Mouse (Mus musculus) thymus, adult 18-20 months (tissue): ENCODE measurements around the gene Gm44511.
"Not testable (repeated sequence)": the region's sequence is repeated elsewhere in the genome, so short reads cannot be mapped to it uniquely, and the experiment has no call there.

ENCODE experiments used
- DNase-seq, 2 experiments: peaks; one replicate each; pipeline ENCODE4 v3.0.0; 2022; ENCODE audit warnings: mixed read lengths in 2 of 2

Gm44511 gene

GRCm38 (mm10) chr6:128839921-128840320, 13.8 kb upstream of the Gm44511 start:
- DNase-seq: no peak

DNA sequence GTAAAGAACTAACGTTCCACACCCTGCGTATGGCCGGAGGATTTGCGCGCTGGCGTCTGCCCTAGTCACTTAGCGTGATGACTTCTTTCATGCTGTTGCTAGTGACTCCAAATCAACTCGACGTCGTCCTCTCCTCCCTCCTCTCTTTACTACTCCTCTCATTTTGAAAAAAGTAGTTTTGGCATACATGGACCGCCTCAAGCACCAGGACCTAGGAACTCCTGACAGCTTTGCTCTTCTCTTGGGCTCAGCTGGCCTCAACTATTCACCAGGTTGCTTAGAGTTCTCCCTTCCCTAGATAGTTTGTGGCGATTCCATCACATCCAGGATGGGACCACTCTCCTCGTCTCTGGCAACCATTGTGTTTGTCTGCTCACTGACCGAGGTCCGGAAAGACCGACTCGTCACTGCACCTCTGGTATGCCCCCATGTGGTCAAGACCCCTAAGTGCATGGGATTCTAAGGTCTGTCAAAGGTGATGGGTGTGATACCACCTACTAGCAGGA, 13.2 kb upstream of the Gm44511 start:
- DNase-seq: peak; percentile 76 to 91

DNA sequence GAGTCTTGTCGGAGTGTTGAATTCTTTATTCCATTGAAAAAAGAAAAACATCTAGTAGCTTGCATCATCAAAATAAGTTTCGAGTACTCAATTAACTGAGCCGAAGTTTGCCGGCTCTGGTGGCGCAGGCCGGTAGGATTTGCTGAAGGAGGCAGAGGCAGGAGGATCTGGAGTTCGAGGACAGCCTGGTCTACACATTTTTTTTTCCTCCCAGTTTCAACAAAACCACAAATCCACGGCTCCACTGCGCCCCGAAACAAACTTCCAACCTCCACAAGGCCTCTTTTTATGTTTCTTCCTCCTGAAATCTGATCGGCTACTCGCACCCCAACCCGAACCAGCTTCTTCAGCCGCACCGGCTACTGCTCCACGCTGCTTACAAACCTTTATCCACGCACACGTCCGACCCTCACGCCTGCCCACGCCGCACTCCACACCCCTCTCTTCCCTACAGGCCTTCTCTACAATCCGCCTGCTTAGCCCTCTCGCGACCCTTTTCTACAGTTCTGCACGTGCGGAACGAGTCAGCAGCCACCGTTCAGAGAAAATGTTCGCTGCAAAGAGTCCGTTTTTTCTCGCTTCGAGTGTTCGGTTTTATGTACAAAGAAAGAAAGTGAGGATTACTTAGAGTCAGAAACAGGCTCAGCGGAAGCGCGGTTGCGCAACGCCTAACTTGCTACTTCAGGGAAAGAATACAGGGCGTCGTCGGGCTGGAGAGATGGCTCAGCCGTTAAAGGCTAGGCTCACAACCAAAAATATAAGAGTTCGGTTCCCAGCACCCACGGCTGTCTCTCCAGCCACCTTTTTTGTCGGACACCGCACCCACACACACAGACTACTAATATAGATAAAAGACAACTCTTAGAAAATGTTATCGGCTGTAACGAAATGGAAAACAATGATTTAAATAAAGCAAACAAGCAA, 12.5 kb upstream of the Gm44511 start:
- peak; percentile 72 to 82 for DNase-seq

DNA sequence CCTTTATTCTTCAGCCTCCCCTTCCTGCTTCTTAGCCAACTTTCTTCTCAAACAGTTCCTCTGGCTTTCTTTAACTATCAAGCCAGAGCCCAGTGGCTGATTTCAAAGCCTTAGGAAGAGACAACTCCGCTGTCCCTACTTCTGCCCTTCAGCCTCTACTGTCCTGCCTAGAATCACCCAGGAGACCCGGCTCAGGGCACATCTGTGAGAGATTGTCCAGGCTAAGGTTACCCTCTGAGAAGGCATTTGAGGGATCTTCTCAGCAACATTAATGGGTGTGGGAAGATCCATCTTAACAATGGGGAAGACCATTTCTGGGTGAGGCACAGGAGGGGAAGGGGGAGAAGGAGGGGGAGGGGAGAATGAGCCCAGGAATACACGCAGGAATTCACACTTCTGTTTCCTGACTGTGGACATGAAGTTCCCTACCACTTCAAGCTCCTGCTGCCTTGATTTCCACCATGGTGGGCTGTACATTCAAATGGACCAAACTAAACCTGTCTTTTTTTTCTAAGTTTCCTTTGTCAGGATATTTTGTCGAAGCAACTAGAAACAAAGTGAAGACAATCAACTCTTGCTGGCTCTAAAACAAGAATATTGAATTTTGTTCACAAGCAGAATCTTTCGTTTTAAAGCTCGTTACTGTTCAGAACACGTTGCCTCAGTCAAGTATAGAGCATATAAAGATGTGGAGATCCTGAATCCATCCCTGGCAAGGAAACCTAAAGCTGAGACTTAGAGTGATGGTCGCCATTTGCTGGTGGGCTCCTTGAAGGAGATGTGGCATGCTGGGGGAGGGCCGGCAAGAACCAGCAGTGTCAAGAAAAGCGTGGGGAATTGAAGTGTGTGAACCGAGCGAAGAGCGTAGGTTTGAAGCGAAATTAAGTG, 11.6 kb upstream of the Gm44511 start:
- peak in 1 of 2 experiments; percentile 53 for DNase-seq

DNA sequence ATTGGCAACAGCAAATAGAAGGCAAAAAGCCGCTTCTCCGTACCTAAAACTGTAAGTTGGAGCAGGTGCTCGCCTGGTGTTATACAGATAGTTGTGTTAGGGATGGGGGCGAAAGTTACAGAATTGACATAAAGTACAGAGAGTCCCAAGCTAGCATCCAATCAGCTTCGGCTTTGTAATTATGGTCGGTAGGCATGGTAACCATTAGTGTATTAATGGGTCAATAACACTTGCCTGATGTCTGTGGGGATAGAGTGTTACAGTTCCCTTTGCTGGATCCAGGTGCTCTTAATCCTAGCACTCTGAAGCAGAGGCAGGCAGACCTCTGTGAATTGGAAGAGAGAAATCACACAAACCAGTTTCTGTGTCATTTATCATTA, 10.8 kb upstream of the Gm44511 start:
- DNase-seq: no peak

DNA sequence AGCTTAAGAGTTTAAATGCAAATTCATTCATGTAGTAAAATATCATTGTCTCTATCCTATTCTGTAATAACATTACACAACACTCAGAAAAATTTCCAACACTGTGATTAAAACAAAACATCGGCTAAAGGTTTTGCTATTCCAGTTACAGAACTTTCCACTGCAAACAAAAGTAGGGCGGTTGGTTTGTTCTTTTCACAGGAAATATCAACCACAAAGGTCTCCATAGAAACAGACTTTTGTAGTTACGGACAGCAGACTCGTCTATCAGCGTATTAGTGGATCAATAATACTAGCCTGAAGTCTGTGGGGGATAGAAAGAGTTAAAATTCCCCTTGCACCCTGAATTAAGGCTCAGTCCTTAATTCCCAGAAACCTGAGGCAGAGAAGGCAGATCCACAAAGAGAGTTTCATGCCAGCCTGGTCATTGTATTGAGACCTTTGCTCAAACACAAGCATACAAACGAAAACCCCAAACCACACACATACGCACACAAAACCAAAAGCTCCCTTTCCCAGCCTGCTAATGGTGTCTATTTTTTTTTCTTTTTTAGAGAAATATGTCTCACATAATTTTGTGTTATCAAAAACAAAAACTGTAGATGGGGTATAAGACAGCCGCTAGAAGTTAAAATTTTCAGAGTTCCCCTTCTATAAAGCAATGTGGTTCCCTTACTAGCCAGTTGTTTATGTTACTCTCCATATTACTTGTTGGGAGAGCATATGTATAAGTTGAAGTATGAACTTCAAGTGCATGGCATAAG, 10.3 kb upstream of the Gm44511 start:
- no peak for DNase-seq

DNA sequence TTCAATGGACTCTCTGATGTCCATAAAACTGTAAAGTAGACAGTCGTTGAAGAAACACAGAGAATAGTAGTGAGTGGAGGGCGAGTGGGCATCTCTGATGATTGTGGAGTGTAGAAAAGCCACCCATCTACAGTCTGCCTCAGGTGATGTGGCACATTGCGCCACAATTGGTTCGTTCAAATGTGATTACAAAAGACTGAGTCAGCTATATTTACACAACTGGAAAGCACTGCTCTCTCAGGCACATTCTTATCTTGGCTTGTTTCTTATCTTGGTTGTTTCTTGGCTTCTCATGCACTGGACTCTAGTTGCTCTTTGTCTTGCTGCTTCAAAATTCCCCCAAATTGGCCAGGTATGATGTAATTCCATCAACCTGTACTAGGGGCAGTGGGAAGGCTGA, 9.5 kb upstream of the Gm44511 start:
- DNase-seq: no peak

DNA sequence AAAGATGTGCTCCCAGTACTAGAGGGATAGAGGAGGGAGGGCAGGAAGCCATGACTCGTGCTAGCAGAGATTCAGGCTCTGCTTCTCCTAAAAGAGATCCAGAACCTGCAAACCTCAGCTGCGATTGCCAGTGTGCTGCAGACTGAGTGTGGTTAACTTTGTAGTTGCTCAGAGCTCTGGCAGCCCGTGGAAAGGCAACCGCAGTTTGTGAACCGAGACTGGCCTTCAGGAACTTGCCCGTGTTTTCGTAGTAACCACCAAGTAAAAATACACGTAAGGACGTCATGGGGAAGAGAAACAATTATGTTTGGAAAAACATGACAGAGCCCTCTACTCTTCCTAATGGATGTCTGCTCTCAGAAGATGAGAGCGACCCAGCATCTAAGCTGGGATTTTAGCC, 6.9 kb upstream of the Gm44511 start:
- DNase-seq: no peak

DNA sequence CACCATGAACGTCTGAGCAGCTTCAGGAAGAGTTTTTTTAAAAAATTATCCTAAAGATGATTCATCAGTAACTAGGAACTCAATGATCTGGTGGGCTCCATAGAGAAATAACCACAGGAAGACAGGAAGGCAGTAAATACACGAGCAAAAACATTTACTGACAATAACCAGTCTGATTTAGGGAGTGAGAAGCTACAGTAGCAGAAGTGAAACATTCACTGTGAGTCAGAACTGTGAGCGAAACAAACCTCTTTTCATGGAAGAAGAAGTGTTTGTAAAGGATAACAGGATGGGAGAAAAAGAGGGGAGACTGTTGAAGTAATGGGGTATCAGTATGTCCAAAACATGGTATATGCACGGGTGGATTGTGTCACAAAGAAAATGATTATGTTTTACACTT, 3.7 kb upstream of the Gm44511 start:
- DNase-seq: no peak

GRCm38 (mm10) chr6:128826781-128827180, 666 bp upstream of the Gm44511 start:
- no peak for DNase-seq

DNA sequence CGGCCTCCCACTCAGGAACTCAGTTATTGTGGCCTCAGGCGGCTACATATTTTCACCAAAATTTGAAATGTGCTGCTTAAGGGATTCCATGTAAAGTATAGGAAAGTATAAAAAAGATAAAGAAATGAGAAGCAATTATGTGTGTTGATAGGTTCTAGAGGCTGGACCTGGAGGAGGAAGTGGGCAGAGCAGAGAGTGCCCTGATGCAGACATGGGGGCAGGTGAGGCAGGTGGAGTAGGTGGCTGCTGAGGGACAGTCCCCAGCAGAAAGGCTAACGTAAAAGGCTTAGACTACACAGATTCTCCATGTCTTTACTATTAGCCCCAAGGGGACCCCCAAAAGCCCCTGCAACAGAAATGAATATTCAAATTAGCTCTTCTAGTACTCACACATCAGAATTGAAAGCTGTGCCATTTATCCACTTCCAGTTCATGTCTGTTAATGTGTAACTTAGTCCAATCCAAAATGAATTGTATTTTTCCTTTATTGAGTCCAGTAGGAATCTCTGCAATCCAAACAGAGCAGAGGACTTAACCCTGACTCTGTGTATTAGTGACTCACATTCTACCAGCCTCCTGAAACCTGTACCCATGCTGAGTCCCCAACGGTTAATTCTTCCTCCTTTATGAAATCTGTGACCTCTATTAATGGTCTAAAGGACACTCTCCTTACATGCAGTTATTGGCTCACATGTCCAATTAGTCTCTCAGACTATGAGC, 7.9 kb downstream of the Gm44511 start:
- DNase-seq: no peak

DNA sequence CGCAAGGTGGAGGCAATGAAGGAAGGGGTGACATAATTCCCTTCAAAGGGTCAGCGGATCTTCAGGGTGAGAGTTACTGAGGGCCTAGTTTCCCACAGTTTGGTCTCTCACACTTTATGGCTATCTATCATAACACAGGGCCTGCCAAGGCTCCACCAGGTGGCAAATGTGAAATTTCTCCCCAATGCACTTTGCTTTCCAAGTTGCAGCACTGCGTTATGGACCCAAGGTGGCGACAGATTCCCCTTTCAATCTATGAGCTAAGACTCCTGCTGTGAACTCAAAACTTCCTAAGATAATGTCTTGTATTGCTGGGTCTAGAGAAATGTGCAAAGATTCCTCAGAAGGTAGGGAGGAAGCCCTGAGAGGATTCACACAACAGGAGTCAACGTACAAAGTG, 17.6 kb downstream of the Gm44511 start:
- DNase-seq: peak; percentile 46 to 58

GRCm38 (mm10) chr6:128807021-128807420, 19.1 kb downstream of the Gm44511 start:
- no peak for DNase-seq

GRCm38 (mm10) chr6:128804823-128805640, 21.1 kb downstream of the Gm44511 start:
- DNase-seq: not testable (repeated sequence)

- DNase-seq: peak; percentile 83 to 90
These were observed 22.9 kb downstream of the Gm44511 start for GRCm38 (mm10) chr6:128802999-128803857.

GRCm38 (mm10) chr6:128802557-128802956, 23.6 kb downstream of the Gm44511 start:
- DNase-seq: no peak

DNA sequence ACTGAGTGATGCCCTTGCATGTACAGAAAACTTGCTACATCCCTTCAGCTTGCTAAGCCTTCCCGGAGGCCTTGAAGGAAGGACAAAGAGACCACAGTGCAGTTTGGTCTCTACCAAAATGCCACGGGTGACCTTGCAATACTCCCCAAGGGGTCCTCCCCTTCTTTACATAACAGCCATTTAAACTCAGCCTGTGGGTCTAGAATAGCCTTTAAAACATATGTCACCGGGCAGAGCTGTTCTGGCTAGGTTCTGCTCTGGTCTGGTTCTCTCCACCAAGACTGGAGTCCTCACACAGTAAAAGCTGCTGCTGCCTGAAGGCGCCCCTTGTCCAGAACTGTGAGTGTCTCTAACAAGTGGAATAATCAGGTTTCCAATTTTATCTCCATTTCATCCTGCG, 25.4 kb downstream of the Gm44511 start:
- DNase-seq: not testable (repeated sequence)

DNA sequence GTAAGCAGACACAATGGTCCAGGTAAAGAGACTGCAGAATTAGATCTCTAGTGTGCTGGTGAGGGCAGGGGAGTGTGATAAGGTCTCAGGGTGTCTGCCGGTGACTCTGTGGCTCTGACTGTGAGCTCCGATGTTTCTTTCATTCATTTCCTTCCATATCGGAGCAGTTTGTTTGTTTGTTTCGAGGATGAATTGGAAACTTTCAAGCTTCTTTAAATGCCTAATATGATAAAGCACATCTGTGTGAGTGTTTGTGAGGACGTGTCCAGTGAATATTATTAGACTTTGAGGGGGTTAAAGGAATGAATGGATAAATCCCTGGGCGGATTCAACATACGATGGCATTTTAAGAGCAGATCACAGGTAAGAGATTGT, 26.2 kb downstream of the Gm44511 start:
- no peak for DNase-seq

- peak; percentile 57 to 72 for DNase-seq
These were observed 26.8 kb downstream of the Gm44511 start for GRCm38 (mm10) chr6:128799144-128799895.
